Mouse (Mus musculus) heart, postnatal 10 days (tissue): ENCODE data around the gene Camta1. TPM values are rescaled to one million over a fixed set of nuclear protein-coding genes. Genes with fewer than 3 reads are reported as not detected.

ENCODE experiments used
- DNase-seq, 2 experiments: peaks; one replicate each; pipeline ENCODE4 v3.0.0; 2021
- intact Hi-C: fragments of 180-260 bp; cut with DNase I; formaldehyde crosslinking; loops from one replicate; pipeline ENCODE4 v1.15.1; 2025
- total RNA-seq, 2 experiments: library from RNA; stranded (reverse); gene quantifications; 2 replicates each; pipeline ENCODE4 v1.2.3; 2021

Camta1 gene
- total RNA-seq, 2 experiments from 2014 or later = 180 to 183 TPM

DNA sequence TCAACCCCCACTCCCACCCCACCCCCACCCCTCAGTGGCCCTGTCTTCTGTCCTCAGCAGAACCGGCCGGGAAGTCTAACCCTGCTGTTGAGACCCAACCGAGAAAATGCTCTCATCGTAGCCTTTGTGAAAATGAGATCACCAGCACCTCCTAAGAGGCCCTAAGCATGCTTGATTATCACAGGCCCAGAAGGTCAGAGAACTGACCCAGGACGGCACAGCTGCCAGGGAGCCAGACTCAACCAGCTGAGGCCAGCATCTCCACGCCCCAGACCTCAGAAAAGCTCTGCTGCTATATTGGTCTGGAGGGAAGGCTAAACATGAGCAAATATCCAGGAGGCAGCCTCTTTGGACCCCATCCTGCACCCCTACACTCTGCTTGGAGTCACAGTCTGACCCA lies 321.1 kb downstream of the Camta1 start:
- intact Hi-C loops = no loop called here
- peak in 1 of 2 experiments; percentile 36 for DNase-seq

DNA sequence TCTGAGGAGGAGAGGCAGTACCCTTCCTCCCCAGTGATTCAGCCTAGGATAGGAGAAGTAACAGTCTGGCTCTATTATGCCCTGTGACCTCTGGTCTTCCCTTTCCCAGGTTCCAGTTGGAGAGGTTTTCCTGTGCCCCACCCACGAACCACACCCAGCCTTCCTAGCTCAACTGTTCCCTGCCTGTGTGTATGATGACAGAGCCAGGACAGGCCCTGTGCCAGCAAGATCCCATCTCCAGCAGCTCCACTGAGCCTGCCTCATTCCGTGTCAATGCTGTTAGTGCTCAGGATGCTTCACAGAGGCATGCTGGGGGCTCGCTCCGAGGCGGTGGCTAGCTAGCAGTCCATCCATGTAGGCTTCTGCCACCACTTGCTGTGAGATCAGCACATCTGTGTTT lies 321.8 kb downstream of the Camta1 start:
- no peak for DNase-seq
- intact Hi-C loops = no loop called here

DNA sequence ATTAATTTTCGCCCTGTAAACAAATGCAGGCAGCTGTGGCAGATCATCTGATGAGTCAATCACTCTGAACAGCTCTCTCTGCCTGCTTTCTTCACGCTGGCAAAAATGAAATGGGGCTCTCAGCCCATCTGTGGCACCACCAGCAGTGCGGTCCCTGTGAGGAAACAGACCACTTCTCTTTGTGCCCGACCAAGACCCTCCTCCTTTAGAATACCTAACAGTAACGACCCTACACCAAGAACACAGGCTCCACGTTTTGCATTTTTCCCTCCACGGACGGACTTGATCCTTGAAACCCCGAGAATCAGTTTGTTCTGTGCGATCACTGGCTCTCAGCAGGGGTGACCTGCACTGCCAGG lies 322.5 kb downstream of the Camta1 start:
- intact Hi-C loops = no loop called here
- DNase-seq = no peak

DNA sequence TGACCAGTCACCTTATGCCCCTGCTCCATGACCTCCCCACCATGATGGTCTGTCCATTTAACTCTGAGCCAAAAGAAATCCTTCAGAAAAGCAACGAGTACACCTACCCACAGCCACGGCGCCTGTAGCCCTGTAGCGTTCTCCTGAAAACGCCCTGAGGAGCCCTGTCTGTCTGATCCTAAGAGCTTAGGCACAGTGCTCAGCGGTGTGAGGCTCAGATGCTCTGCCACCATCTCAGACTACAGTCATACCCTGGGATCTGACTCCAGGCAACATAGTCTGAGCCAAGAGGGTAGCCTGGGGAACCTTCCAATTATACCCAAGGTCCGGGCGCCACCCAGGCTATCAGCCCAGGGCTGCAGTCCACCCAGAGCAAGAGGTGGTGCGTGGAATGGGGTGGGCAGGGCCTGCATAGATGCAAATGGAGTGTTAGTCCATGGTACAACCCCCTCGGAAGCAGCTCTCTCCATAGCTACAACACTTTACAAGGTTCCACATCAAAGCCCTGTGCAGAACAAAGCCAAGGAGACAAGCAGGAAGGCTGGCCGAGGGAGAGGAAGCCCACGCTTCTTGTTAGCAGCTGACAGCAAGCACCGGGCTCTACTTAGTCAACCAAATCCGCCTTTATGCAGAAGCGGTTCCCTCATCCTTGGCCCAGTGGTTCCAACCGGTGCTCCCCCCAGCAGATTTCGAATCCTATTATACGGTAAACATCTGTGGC lies 323.1 kb downstream of the Camta1 start:
- intact Hi-C loops = no loop called here
- DNase-seq = no peak

DNA sequence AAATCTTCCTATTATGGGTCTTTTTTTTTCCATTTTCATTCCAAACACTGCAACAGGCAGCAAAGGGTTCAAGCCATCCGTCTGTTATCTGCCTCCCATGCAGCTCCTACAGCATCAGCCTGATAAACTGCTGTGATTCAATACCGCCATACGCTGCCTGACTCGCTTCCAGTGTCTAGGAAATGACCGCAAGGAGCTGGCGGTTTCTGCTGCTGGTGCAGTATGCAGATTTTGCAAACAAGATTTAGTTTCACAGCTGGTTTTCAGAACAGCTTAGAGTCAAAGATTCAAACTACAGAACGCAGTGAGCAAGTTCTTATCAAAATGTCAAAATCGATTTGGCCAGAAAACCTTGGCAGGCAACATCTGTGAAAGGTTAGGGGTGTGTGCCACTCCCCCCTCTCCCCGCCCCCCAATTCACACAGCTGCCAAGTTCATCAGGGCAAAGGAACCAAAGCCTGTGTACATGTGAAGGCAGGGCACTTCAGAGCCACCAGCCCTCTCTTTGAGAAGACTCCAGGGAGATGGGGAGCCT lies 325.7 kb downstream of the Camta1 start:
- DNase-seq = no peak
- intact Hi-C loops = no loop called here

DNA sequence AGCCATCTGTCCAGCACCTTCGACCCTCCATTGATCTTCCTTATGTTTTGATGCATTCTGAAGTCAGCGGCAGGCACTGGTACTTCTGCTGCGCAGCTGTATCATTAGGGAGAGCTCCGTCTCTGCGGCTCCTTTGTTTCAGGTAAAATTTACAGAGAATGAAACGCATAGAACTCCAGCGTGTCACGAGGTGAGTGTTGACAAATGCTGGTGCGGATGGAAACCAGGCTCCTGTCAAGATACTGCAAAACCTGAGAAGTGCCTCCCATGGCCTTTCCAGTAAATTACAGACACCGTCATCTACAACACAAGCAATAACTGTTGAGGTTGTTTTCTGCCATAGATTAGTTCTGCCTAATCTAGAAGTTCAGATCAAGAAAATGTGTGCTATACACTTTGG lies 328.2 kb downstream of the Camta1 start:
- intact Hi-C loops = no loop called here

DNA sequence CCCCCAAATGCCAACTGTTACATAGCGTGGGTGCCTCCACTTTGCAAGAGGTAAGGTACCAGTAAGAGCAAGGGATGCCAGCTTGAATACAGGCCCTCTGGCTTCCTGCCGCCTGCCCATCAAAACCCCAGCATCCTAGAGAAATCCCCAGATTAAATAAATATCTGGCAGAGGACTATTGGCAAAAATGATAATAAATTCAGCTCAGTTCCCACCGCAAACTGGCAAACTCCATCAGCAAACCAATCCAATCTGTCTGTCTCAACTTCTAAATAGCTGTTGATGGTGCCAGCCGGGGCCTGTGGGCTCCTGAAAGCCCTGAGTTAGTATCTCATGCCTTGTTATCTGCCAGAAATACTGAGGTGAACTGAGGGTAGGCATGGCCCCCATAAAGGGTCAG lies 333.2 kb downstream of the Camta1 start:
- intact Hi-C loops = no loop called here
- no peak for DNase-seq

More for the DNA sequence above, 328.2 kb downstream of the Camta1 start:
- no peak for DNase-seq

DNA sequence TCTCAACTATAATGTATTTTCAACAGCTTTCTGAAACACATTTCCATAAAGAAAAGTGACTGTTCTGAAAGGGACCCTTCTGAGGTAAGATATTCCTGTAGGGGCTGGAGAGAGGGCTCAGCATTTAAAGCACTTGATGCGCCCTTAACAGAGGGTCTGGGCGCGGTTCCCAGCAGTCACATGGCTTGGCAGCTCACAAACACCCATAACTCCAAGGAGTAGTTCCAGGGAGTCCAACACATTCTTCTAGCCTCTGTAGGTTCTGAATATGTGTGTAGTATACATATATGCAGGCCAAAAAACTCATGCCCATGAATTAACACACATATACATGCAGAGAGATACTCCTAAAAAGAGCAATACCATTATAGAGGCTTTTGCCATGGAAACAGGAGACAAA lies 333.9 kb downstream of the Camta1 start:
- peak; percentile 38 to 45 for DNase-seq
- intact Hi-C loops = no loop called here

DNA sequence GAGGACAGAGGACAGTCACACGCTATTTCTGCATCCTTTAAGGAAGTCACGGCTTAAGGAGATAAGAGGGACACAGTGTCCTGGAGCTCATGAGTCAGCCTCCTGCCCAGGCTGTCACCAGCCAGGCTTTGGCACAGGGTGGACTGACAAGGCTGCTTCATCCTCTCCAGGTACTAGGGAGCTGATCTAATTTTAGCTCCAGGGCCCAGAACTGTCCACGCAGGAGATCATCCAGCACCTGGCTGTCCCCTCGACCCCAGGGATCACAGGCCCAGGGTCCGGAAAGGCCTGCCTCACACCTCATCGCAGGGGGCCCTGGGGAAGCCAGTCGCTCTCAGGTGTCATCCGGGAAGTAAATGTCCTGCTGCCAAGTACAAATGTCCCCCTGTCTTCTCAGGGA lies 341.6 kb downstream of the Camta1 start:
- intact Hi-C loops = no loop called here
- peak in 1 of 2 experiments; percentile 45 for DNase-seq

DNA sequence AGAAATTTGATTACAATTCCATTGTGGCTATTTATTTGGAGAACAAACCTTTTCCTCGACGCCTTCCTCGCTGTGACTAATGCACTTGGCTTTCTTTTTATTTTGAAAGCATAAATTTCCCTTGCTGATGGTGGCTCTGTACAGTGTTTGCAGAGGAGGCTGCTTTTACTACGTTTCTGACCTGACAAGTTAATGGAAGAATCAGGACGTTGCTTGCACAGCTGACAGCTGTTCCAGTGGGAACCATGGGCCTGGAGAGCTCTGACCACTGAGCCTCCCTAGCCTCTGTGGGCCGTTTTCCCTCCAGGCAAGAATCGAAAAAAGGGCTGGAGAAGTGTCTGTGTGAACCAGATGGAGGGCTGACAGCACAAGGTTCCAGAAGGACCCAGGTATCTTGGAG lies 342.7 kb downstream of the Camta1 start:
- intact Hi-C loops = no loop called here
- DNase-seq = no peak

DNA sequence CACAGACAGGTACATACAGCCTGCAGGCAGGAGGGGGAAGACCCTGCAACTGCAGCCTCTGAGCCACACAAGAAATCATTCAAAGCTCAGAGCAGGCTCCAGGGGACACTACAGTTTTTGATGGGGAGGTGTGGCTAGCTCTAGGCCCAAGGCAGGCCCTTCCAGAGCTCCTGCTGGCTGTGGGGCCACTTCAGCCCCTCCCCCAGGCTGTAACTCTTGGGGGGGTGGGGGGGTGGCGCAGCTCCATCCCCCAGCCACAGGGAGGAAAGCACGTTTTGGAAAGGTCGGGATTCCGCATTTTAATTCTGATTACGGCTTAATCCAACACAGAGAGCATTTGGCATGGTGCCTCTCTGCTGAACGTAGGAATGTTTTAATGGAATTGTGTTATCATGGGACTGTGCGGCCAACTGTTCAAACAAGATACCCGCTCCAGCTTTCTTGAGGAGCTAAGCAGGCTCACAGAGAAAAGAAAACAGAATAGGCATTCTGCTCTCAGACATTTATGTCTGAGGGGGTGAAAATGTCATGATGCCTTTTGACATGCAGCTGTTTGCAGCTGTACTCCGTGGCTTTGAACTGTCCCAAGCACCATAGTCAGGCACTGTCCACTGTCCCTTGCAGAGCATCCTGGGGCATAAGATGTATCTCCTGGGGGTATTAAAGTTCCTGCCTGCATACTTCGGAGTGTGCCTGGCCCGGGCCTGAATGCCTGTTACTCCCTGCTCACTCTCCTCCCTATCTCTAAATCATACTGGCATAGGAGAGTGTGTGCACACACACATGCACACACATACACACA lies 344.5 kb downstream of the Camta1 start:
- peak; percentile 68 to 70 for DNase-seq
- intact Hi-C loops = no loop called here

DNA sequence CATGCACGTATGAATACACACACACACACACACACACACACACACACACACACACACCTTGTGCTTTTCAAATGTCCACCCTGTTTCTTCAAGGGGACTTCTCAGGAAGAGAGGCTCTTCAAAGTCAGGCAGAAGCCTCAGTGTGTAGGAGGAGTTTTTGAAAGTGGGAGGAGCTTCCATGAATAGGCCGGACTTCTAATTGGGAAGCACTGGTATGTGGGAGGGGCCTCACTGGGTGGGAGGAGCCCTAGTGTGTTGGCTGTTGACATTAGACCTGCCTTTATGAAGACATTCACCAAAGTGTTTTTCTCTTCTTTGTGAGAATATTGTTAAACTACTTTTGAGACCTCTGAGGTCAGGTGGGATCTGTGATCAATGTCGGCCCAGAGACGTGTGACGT lies 346.4 kb downstream of the Camta1 start:
- intact Hi-C loops = no loop called here
- DNase-seq = no peak

DNA sequence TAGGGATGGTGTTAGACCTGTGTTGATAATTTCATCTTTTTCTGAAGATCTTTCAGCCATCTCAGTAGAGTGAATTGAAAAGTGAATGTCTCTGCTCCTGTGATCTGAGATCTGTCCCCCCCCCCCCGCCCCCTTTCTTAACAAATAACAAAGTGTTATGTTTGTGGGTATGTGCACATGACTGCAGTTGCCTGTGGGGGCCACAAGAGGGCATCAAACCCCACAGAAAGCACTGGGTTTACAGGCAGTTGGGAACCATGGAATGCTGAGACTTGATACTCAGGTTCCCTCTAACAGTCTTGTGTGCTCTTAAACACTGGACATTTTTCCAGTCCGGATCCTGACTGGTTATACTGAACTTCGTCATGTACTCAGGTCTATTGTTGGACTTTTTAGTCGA lies 350.6 kb downstream of the Camta1 start:
- no peak for DNase-seq
- intact Hi-C loops = no loop called here

DNA sequence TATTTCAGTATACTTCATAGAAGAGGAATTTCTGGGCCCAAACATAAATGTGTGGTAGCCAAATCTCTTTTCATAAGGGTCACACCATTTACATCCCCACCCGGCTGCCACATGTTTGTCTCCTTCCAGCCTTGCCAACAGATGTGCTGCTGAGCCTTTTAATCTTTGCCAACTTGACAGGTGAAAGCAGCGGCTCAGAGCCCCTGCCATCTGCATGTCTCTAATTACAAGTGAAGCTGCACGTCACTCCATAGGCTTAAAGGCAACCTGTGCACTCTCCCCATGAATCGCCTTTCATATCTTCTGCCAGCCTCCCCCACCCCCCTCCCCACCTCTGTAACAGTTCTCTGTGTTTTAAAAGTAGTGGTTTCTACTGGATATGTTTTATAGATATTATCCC lies 351.3 kb downstream of the Camta1 start:
- intact Hi-C loops = no loop called here
- no peak for DNase-seq

DNA sequence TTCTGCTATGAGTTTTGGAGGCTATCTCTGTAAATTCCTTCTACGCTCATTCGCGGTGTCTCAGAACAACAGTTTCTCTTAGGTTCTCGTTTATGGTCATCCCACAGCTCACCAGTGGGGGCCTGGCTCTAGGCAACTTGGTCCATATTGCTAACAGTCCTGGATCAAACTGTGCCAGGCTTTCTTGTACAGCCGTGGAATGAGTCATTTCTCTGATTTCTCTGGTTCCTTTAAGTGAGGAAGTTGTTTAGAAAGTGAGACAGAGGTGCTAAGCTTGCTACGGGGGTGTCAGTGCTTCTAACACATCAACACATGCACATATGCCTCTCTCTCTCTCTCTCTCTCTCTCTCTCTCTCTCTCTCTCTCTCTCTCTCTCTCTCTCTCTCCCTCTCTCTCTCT lies 355.0 kb downstream of the Camta1 start:
- no peak for DNase-seq
- intact Hi-C loops = no loop called here

DNA sequence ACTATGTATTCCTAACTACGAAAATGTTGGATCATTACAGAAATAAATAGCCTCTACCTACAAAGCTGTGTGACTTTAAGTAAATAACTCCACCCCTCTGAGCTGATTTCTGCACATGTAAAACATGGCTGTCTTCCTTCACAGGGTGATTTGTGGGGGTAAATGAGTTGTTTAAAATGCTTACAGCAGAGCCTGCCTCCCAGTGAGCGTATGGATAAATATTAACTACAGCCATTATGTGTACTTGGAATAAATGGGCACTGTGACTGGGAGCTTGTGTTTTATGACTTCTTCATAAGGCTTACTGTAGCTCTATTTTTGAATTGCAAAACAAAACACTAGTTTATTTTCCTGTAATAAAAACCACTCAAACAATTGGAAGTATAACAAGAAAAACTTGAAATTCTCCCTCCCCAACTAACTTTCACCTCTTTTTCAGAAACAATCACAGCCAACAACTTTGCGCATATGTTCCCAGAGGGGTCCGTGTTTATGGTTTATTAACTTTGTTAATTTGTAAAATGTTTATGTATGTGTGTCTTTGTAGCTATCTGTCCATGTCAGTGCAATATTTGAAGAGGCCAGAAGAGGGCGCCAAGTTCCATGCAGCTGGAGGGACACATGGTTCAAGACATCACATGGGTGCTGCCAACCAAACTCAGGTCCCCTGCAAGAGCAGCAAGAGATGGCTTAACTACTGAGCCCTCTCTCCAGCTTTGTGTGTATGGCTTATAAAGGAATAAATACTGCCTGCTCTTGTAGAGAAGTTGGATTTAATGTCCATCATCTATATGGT lies 363.0 kb downstream of the Camta1 start:
- intact Hi-C loops = no loop called here
- DNase-seq = no peak

DNA sequence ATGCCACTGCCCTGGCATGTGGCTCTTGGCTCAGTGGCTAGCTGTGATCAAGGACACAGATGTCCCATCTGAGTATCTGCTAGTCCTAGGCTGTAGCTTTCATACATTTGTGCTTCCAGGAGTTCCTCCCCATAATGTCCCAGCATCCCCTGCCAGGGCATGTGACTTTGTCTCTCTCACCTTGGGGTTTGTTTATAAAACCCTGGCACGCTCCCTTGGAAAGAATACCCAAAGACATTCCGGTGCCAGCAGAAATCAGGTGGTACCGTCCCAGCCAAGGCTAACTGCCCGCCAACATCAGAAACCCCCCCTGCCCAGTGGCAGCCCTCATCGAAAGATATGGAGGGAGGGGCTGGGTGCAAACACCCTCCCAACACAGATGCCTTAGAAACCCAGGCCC lies 365.1 kb downstream of the Camta1 start:
- DNase-seq = peak; percentile 20 to 37

DNA sequence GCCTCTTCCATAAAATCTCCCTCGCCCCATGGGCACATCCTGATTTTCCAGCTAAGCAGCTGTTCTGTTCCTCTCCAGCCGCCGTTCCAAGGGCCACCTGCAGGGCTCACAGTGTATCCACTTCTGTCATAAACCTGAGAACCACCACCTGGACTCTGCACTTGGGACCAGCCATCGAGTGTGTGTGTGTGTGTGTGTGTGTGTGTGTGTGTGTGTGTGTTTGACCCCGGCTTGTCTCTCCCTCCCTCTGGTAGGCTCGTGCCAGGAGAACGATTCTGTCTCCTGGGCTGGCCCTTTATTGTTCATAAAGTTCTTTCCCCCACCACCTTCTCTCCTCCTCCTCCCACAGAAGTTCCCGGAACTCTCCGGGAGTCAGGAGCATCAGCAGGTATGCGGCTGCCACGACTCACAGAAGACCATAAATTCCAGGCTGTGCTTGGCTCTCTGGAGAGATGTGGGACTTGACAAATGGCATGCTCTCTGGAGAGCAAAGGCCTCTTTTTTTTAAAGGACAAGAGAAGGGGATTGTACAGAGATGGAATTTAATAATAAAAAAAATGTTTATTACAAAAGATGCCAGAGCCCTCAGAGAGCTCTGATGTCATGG lies 366.3 kb downstream of the Camta1 start:
- DNase-seq = no peak
- intact Hi-C loops = no loop called here

More for the DNA sequence above, 365.1 kb downstream of the Camta1 start:
- intact Hi-C loops = no loop called here

DNA sequence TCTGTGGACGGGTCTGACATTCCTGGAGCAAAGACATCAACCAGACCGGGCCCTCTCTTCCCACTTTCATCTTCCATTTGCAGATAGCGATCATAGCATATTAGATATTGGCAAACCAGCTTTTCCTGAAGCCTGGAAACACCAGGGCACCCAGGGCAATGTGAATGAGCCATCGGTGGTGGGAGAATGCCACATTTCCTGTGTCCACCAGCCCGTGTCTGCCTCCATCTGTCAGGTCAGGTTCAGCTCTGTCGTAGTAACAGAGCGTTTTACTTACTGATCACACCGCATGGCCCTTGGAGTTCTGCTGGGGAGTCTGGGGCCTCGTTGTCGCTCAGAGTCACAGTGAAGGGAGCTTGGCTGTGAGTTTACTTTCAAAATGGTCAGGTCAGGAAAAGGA lies 368.9 kb downstream of the Camta1 start:
- intact Hi-C loops = no loop called here
- no peak for DNase-seq

DNA sequence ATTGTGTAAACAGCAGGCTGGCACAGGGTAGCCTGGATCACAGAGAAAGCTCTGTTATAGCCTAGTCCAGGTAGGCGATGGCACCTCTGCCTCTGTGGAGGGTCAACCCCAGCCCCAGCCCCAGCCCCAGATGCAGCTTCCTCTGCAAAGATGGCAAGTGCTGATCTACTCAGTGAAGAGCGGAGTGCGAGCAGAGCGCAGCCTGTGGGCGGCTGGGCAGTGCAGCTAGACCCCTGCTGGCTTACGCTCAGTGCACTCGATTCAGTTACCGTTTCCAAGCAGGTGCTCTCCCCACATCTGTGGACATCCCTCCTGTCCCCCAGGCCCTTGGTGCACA lies 377.7 kb downstream of the Camta1 start:
- intact Hi-C loops = loop anchor here (5.0 kb wide), 3 partner anchors 123 to 363 kb away; no protein-coding TSS in a partner anchor
- DNase-seq = no peak
